Mouse (Mus musculus) mesoderm, embryonic 11.5 days (tissue): ENCODE measurements at regions not wholly inside any gene's neighbourhood (a gene's known extent, or its start where the extent isn't known, plus 50 kb on each side); places are given as distances from the start of the nearest gene placed in this dataset.

Experiments
- DNase-seq: peaks from one replicate; pipeline ENCODE4 v3.0.0-alpha.2; 2012; ENCODE audit warnings: low read depth, low spot score

GRCm38 (mm10) chr13:64007688-64008087 lies 81.3 kb downstream of the Hsd17b3 start:
- no peak for DNase-seq

DNA sequence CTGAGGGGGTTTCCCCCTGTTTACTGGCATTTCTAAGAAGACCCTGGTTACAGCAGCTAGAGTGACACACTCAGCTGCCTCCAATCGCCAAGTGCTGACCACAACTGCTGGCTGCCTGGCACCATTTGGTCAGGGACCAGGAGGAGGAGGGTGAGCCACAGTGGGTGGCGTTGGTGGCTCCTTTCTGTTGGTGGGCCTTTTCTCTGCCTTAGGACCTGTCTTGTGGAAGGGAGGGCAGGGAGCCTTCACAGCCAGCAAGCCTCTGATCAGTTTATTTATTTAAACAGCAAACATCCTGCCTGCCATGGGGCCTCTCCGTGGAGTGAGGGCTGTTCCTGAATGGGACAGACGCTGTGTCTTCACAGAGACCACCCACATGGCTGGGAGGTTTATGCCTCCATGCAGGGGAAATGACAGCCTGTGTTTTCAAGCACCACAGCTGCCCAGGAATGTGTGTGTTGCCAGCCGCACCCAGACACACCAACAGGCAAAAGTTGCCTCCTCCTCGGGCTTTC lies 86.0 kb downstream of the Hsd17b3 start:
- DNase-seq, result peak; percentile 88

- DNase-seq, result no peak
These were observed 88.7 kb downstream of the Hsd17b3 start for GRCm38 (mm10) chr13:64000303-64000702.

- no peak for DNase-seq
These were observed 90.4 kb downstream of the Hsd17b3 start for GRCm38 (mm10) chr13:63998647-63999046.

GRCm38 (mm10) chr13:63993857-63994477 lies 95.1 kb downstream of the Hsd17b3 start:
- DNase-seq, result no peak

DNA sequence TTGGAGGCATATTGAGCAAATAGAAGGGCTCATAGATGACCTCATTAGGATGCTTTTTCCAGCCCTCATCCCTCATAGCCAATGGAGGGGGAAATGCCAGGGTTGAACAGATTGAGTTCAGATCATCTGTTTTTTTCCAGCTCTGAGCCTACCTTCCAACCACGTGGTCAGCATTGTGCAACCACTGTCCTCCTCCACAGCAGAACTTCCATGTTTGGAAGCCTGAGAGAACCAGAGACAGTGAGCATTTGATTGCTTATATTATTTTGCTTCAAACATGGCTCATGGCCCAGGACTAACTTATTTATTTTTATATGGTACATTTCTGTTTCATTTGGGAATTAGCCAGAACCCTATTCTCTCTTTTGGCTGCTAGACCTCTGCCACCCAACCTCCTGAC lies 96.0 kb downstream of the Hsd17b3 start:
- DNase-seq, result no peak

DNA sequence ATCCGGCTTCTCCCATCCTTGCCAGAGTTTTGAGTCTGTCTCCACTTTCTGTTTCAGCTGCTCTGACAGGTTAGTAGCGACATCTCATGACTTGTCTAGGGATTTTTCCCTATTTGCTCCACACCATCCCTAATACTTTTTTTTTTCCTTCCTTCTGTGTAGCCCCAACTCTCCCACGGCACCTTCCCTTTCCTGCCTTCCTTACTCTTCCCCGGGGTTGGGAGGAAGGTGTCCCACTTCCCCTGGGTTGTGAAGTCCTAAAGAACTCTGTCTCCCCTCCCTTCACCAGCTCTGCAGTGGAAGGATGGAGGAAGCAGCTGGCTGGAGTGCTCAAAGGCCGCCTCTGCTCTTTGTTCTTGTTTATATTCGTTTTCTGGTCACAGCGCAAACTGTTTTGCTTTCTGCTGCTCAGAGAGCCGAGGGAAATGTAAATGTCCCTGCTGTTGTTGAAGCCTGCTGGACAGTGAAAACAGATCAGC lies 98.5 kb downstream of the Hsd17b3 start:
- peak; percentile 56 for DNase-seq

- no peak for DNase-seq
These were observed 99.3 kb downstream of the Hsd17b3 start for GRCm38 (mm10) chr13:63989769-63990168.

DNA sequence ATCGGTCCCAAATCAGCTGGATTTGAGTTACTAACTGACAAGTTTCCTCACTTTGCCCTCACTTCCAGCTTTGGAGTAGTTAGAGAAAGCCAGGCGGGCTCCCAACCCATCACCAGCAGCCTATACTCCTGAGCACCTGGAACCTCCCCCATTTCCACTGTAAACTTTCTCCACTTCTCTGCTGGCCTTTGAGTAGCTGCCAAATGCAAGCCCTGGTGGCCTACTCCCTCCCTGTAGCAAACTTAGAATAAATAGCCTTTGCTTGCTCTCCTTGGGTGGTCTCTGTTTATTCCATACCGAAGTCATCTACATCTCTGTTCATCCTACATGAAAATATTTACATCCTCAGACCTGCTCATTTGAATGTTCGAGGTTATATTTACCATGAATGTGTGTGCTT lies 100.8 kb downstream of the Hsd17b3 start:
- no peak for DNase-seq

- DNase-seq, result no peak
These were observed 102.3 kb downstream of the Hsd17b3 start for GRCm38 (mm10) chr13:63986681-63987080.

DNA sequence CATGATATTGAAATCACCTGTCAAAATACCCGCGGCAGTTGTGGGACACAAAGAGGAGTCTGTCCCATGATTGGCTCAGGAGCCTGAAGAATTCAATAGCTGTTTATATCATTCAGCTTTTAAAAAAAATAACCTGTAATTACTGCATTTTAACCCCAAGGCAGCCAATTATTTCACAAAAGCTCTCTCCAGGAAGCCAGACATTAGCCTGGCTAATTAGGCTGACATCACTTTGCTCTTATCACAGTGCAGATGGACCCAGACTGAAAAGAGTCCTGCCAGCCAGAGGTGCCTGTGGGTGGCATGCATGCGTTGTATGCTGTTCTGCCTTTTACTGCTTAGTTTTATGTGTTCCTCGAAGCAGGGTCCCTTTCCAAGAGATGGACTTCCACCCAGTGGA lies 103.4 kb downstream of the Hsd17b3 start:
- DNase-seq, result peak; percentile 18

GRCm38 (mm10) chr13:63985086-63985485 lies 103.9 kb downstream of the Hsd17b3 start:
- no peak for DNase-seq

GRCm38 (mm10) chr13:63980012-63980691 lies 108.9 kb downstream of the Hsd17b3 start:
- peak; percentile 54 for DNase-seq

GRCm38 (mm10) chr13:63979581-63979980 lies 109.4 kb downstream of the Hsd17b3 start:
- no peak for DNase-seq

GRCm38 (mm10) chr13:63969907-63970306 lies 119.1 kb downstream of the Hsd17b3 start:
- DNase-seq, result no peak

GRCm38 (mm10) chr13:63968623-63969022 lies 120.4 kb downstream of the Hsd17b3 start:
- DNase-seq, result no peak

DNA sequence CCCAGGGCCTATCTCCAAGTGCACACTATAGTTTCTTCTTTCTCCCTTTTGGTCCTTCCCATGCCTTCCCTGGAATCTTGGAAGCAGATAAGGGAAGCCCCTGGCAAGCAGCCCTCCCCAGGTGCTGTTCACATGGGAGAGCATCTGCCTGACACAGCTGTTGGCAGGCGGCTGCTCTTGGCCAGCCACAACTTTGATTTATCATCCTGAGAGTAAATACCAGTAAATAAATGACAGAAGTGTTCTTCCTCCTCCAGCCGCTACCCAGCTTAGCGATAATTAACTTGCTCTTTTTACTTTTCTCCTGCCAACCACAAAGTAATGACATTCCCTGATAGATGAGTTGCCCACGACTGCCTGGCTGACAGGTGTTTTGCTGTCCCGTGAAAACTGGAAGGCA lies 131.9 kb downstream of the Hsd17b3 start:
- DNase-seq, result peak; percentile 45

DNA sequence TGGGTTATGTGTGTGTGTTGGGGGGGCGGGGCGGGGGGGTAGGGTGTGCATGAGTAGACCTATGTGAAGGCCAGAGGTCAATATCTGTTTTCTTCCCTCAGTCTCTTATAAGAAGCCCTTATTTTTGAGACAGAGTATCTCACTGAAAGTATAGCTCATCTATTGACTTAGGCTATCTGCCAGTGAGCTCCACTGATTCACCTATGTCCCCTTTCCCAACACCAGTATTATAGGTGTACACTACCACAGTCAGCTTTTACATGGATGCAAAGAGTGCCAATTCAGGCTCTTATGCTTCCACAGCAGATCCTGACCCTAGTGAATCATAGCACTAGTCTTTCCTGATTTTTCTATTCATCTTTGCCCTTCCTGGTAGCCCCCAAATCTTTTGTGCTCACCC lies 134.7 kb downstream of the Hsd17b3 start:
- DNase-seq, result no peak

DNA sequence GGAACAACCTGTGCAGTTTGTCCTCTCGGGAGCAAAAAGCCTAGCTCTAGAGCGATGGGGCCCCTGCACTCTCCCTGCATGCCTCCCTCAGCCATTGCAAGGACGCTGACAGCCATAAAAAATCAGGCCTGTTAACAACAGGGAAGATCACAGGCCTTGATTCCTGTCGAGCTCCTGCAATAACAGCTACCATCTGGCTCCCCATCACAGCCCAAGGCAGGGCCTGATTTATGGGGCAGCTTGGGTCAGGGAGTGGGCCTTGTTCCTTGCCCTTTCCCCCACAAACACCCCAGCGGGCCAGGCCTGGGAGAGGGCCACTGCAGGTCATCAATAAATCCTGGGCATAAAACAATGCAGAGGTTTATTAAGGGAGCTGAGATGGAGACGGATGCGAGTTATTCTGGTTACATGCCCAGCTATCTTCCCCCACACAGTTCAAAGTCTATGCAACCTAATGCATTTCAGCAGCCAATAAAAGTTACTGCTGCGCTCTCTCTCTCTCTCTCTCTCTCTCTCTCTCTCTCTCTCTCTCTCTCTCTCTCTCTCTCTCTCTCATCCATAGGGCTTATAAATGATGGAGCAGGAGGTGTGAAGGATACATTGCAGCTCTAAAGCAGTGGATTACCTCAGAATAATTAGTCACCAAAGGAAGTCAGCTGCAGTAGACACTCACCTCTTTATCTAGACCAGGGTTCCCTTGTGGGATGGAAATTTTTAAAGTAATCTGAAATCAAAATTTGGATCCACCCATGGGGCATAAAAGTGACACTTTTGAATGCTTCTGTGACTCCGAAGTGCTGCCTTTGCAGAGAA lies 136.9 kb downstream of the Hsd17b3 start:
- peak; percentile 94 for DNase-seq

DNA sequence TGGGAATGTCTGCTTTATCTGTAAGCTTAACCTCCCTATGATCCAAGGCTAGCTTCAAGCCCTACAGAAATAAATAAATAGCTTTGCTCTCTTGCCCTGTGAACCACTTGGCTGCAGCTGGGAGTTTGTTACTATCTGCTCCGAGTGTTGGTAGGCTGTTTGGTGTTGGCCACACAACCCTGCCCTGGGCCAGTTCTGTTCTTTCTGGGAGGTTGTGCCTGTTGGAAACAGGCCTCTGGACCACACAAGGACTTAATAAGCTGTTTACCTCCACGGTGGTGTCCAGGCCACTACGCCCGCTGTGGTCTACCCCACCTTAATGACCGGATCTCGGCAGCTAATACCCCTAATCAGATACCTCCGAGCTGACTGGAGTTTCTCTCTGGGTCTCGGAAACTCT lies 136.1 kb downstream of the Ercc6l2 start:
- DNase-seq, result no peak
